Mouse (Mus musculus) erythroid progenitor cell, adult 5-6 weeks (primary cell): ENCODE results near the gene Pdzd2. TPM values are rescaled to one million over a fixed set of nuclear protein-coding genes. Genes with fewer than 3 reads are reported as not detected.

Experiments used
- ATAC-seq: replicated peaks from 2 replicates; pipeline ENCODE4 v1.8.0; 2016; ENCODE audit warnings: moderate number of reproducible peaks, mild to moderate bottlenecking, moderate TSS enrichment, inconsistent platforms; ENCODE audit not compliant: poor library complexity, low FRiP score, severe bottlenecking
- total RNA-seq, 2 experiments: library from RNA; stranded (forward) in 1 of 2; stranded (reverse) in 1 of 2; fragments of 150-400 nt in 1 of 2; fragments of 186-747, 209-891 nt in 1 of 2; gene quantifications; 2 replicates each; pipeline versions ENCODE4 v1.2.3 to v1.2.4; 2015 to 2017; ENCODE audit warnings: low replicate concordance in 2 of 2

The Pdzd2 gene
- total RNA-seq, 2 experiments from 2014 or later, result 0.08 TPM; not detected in 1

DNA sequence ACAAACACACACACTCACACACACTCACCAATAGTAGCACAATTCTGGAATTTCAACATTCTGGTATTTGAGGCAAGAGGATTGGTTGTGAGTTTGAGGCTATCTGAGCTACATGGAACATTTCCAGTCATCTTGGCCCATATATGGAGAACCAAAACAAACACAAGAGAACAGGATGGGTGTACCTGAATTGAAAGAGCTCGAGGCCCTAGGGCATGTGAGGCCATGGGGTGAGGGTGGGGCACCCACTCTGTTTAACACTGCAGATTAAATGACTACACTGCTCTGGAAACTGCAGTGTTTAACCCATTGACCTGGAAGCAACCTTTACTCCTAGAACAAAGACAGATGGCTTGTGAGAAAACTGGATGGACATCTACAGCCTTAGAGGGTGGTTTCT is 426.5 kb downstream of the Pdzd2 start:
- ATAC-seq, result no peak

DNA sequence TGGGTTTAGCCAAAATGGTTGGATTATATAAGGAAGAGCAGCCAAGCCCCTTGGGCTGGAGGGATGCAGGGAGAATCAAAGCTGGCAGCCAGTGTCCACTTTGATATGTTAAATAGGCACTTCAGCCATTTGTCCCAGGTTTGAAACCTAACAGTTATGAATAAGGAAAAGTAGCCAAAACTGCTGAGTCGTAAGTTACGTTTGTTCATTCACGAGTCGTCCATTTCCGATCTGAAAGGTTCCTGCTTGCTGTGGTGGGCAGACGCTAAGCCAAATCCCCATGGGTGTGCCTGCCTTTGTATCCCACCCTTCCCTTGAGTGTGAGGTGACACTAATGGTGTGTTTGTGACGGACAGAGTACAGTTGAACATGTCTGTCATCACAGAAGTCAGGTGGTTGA is 428.3 kb downstream of the Pdzd2 start:
- no peak for ATAC-seq

DNA sequence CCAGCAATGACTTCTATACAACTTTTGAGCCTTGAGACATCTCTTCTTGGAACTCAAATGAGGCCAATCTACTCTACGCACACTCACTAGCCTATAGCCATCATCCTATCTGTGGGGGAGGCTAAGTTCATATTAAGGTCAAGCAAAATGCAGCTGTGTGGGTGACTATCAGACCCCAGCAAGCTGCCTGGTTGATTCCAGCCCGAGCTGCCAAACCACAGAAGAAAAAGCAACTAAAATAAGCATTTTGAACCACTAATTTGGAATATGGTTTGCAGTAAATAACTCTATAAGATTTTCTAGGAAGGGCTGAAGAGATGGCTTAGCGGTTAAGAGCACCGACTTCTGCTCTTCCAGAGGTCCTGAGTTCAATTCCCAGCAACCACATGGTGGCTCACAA is 429.0 kb downstream of the Pdzd2 start:
- ATAC-seq, result no peak

Other genes with a start within 250 kb of the Pdzd2 start
- 39.4 and 44.7 TPM in 2 replicates for gene 6030458C11Rik, start 84.7 kb upstream of the Pdzd2 start, total RNA-seq (2015; ENCODE audit: low replicate concordance)
- gene 6030458C11Rik, start 84.7 kb upstream of the Pdzd2 start, total RNA-seq (2017; ENCODE audit: low replicate concordance), result 37.5 and 39.1 TPM in 2 replicates
- 22.7 and 33.5 TPM in 2 replicates for gene Drosha, start 84.9 kb upstream of the Pdzd2 start, total RNA-seq (2015; ENCODE audit: low replicate concordance)
- gene Drosha, start 84.9 kb upstream of the Pdzd2 start, total RNA-seq (2017; ENCODE audit: low replicate concordance), result 22.1 and 37.8 TPM in 2 replicates